Mouse (Mus musculus) lung, postnatal 0 days (tissue): ENCODE results near the gene Spg21.

Experiments
- CTCF ChIP-seq: IDR thresholded peaks from 2 replicates; pipeline ENCODE4 v1.5.1; 2016; ENCODE audit warnings: antibody characterized with exemption, mild to moderate bottlenecking
- EP300 ChIP-seq: IDR thresholded peaks from 2 replicates; pipeline ENCODE4 v1.6.1; 2016; ENCODE audit warnings: antibody characterized with exemption, mild to moderate bottlenecking, control low read depth

- TF ChIP-seq CTCF, result no peak
- TF ChIP-seq EP300, result no peak
These were observed 59.7 kb downstream of the Spg21 start for GRCm38 (mm10) chr9:65520505-65520876.
